ENCODE assay signal across 29 mouse cellular contexts in genomic region chr14:121912501-121912900, GRCm38 (mm10). TPM values are rescaled to one million over a fixed set of nuclear protein-coding genes. Genes with fewer than 3 reads are reported as not detected.
"Had no signal": no experiment of that assay in that cellular context is flagged by ENCODE, and none has a peak within 500 bp of the region (broad histone marks: within the 10 kb centered on the region; RNA-seq: fewer than 3 reads in every experiment).

No protein-coding gene starts in this region.

- H3K4me3 ChIP-seq: embryonic facial prominence, embryonic 10.5 days; embryonic facial prominence, embryonic 12.5 days; embryonic facial prominence, embryonic 13.5 days; embryonic facial prominence, embryonic 15.5 days; erythroblast, embryonic 14.5 days; forebrain, embryonic 10.5 days; forebrain, embryonic 12.5 days; forebrain, embryonic 13.5 days; forebrain, embryonic 15.5 days; gastrocnemius, adult 2 months; heart, adult 2 months had no signal

- H3K27ac ChIP-seq: embryonic facial prominence, embryonic 10.5 days; embryonic facial prominence, embryonic 12.5 days; embryonic facial prominence, embryonic 13.5 days; embryonic facial prominence, embryonic 15.5 days; forebrain, embryonic 10.5 days; forebrain, embryonic 12.5 days; forebrain, embryonic 13.5 days; forebrain, embryonic 15.5 days; gastrocnemius, adult 2 months; heart, adult 2 months had no signal

- DNase-seq: cerebellum, adult 8-10 months; cerebellum, adult 9-10 months; cerebellum, adult 9-11 months; cerebellum, postnatal 10 days; cerebellum, postnatal 14 days; cerebellum, postnatal 25 days; cerebellum, postnatal 36 days; embryo, embryonic 11 days; forebrain, postnatal 0 days; gastrocnemius, adult 2 months; gastrocnemius, postnatal 10 days; gastrocnemius, postnatal 14 days; gastrocnemius, postnatal 25 days; gastrocnemius, postnatal 36 days; heart, adult 11 months; heart, adult 18-20 months; heart, adult 2 months had no signal

RNA-seq across cellular contexts. Expression of gene Gpr18, which starts 3.1 kb away (rescaled TPM):
- total RNA-seq: forebrain, postnatal 0 days; gastrocnemius, adult 18-20 months; gastrocnemius, adult 2 months; gastrocnemius, adult 8-10 months; gastrocnemius, postnatal 10 days; gastrocnemius, postnatal 14 days; gastrocnemius, postnatal 25 days; gastrocnemius, postnatal 36 days; gastrocnemius, postnatal 4 days had no signal
